Mouse (Mus musculus) left cerebral cortex, adult 18-20 months (tissue): ENCODE data around the gene AL731706.2. TPM values are rescaled to one million over a fixed set of nuclear protein-coding genes. Genes with fewer than 3 reads are reported as not detected.

Source experiments
- total RNA-seq, 2 experiments: library from RNA; stranded (reverse); gene quantifications; 2 replicates each; pipeline ENCODE4 v1.2.3; 2021

AL731706.2 gene
- total RNA-seq, 2 experiments from 2014 or later = 26.9 to 32.8 TPM

Other genes starting within 250 kb of the AL731706.2 start
- gene Snap25, start 172.2 kb downstream of the AL731706.2 start, total RNA-seq = 1,000 to 10,000 TPM; 3,274 to 3,529 TPM
- gene Slx4ip, start 5.5 kb upstream of the AL731706.2 start, total RNA-seq = 1 to 10 TPM; 8.1 to 8.3 TPM
- gene AL731706.1, start 5.7 kb upstream of the AL731706.2 start, total RNA-seq = 10 to 100 TPM; 14.1 to 20.4 TPM
- gene Mkks, start 5.7 kb upstream of the AL731706.2 start, total RNA-seq = 10 to 100 TPM; 28.5 to 29.5 TPM
- gene Jag1, start 231.0 kb upstream of the AL731706.2 start, total RNA-seq = 1 to 10 TPM; 5.6 to 6.7 TPM